Mouse (Mus musculus) heart, adult 2 months (tissue): Measurements from ENCODE around the gene Elane.

Experiments used
- CTCF ChIP-seq: fragments of 200-600 bp; IDR thresholded peaks from 2 replicates; pipeline ENCODE4 v1.8.1; 2022; ENCODE audit warnings: antibody characterized with exemption, mild to moderate bottlenecking, moderate library complexity
- POLR2A ChIP-seq: fragments of 200-500 bp; IDR thresholded peaks from 2 replicates; pipeline ENCODE4 v1.6.1; 2011; ENCODE audit warnings: mild to moderate bottlenecking, low read depth, low read length, control low read depth; ENCODE audit not compliant: insufficient read depth

- no peak for TF ChIP-seq CTCF
- no peak for TF ChIP-seq POLR2A
These were observed 11.7 kb upstream of the Elane start, which contains the start of the genes Prtn3 and Plppr3 for GRCm38 (mm10) chr10:79874290-79874862.
